Mouse (Mus musculus): Measurements from ENCODE around the gene Gm8994.

DNA sequence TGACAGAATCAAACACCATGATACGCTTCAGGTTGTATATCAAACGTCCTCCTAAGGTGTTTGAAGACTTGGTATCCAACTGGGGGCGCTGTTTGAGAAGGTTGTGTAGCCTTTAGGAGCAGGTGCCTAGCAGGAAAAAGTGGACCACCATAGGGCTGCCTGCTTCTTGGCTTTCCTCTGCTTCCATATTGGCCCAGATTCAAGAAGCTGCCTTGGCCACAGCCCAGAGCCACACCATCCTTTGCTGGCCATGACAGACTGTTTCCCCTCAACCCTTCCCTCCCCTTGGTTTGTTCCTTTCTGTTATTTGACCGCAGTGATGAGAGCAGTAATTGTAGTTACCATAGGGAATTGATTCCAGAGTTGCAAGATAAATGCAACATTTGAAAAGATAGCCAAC lies 31.5 kb upstream of the Gm8994 start:
- TF ChIP-seq GATA1 (IDR thresholded peaks at IDR 0.05; ENCODE audit: borderline replicate concordance, low read length) (no peak), FLI1 (IDR thresholded peaks at IDR 0.05; ENCODE audit: low read length) (no peak)
